Mouse (Mus musculus) kidney, embryonic 15.5 days (tissue): ENCODE data around the gene Ccdc81. TPM values are rescaled to one million over a fixed set of nuclear protein-coding genes. Genes with fewer than 3 reads are reported as not detected.

ENCODE experiments used
- ATAC-seq: fragments of 200-750 bp; cut with Nextera tagmentation; replicated peaks from 2 replicates; pipeline ENCODE4 v1.8.0; 2017; ENCODE audit warnings: moderate TSS enrichment; ENCODE audit not compliant: low FRiP score
- H3K27ac ChIP-seq: fragments of 300-500 bp; sonication (generic); 2 replicates; pipeline ENCODE4 v1.5.1; 2015; ENCODE audit warnings: mild to moderate bottlenecking, inconsistent platforms
- H3K27me3 ChIP-seq: fragments of 300-500 bp; sonication (generic); 2 replicates; pipeline ENCODE4 v1.6.1; 2015; ENCODE audit warnings: inconsistent platforms
- H3K36me3 ChIP-seq: fragments of 300-500 bp; sonication (generic); 2 replicates; pipeline ENCODE4 v1.6.1; 2015; ENCODE audit warnings: inconsistent platforms
- H3K4me1 ChIP-seq: fragments of 300-500 bp; sonication (generic); 2 replicates; pipeline ENCODE4 v1.6.1; 2015; ENCODE audit warnings: inconsistent platforms
- H3K4me2 ChIP-seq: fragments of 300-500 bp; sonication (generic); 2 replicates; pipeline ENCODE4 v1.6.1; 2015; ENCODE audit warnings: moderate library complexity, mild to moderate bottlenecking, inconsistent platforms
- H3K4me3 ChIP-seq: fragments of 300-500 bp; sonication (generic); replicated peaks from 2 replicates; pipeline ENCODE4 v1.5.1; 2015; ENCODE audit warnings: mild to moderate bottlenecking, inconsistent platforms
- H3K9ac ChIP-seq: fragments of 300-500 bp; sonication (generic); 2 replicates; pipeline ENCODE4 v1.6.1; 2015; ENCODE audit warnings: mild to moderate bottlenecking, inconsistent platforms
- H3K9me3 ChIP-seq: fragments of 300-500 bp; sonication (generic); replicated peaks from 2 replicates; pipeline ENCODE4 v1.6.1; 2016; ENCODE audit warnings: inconsistent platforms
- WGBS: fragments of 180-500 bp; shearing (Covaris S2); methylation state at CpG from one replicate; pipeline ENCODE4 v1.1.7; 2015; ENCODE audit warnings: mixed read lengths; 5-methylcytosine and 5-hydroxymethylcytosine counted together
- polyA plus RNA-seq: library from polyadenylated mRNA; unstranded; fragments of >200 nt; fragmentation: Nextera tagmentation; extraction: Ambion mirVana; gene quantifications from 2 replicates; pipeline ENCODE4 v1.2.1, GENCODE M21; 2015

The Ccdc81 gene
- polyA plus RNA-seq, 1 experiment from 2014 or later = 0.08 TPM

DNA sequence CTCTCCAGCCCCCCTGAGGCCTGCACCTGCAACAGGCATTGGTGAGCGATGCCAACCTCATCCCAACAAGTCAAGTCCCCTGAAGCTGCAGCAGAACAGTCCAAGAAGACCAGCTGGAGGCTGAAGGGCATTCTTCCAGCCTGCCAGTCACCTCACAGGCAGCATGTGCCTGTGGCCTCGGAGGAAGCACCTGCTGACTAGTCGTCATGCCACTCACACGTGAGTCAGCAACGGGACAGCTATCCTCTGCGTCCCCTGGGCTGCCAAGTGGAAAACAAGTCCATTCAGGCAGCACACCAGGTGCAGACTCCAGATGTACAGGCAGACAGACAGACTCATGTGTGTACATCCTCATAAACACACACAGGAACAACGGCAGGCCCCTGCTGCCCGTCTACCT, 67.9 kb downstream of the Ccdc81 start:
- Histone ChIP-seq H3K9me3 (no peaks in the 10 kb centered on the region), H3K27me3 (no peaks in the 10 kb centered on the region), H3K4me3 (no peak overlapping the region), H3K27ac (no peak overlapping the region), H3K9ac (no peak overlapping the region), H3K4me1 (no peaks in the 10 kb centered on the region), H3K4me2 (no peak overlapping the region), H3K36me3 (no peaks in the 10 kb centered on the region)
- 73% methylated on average over 8 of the region's 8 CpGs for WGBS
- ATAC-seq = no peak

DNA sequence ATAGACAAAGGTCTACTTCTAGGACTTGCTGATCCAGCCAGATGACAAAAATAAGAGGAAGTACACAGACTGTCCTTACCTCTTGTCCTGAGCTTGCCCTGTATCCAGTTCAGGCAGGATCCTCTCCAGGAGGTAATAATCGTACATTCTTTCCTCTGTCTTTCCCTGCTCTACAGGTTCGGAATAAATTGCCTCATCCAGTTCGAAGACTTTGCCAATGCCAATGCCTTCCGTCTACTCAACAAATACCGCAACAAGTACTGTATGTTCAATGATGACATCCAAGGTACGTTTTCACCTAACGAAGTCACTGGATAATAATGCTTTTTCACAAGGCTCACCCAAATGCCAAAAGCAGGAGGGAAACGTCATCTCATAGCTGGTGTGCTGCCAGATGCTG, 69.9 kb downstream of the Ccdc81 start:
- Histone ChIP-seq H3K9ac (no peak overlapping the region), H3K27me3 (no peaks in the 10 kb centered on the region), H3K4me3 (no peak overlapping the region), H3K9me3 (no peaks in the 10 kb centered on the region), H3K27ac (no peak overlapping the region), H3K4me2 (no peak overlapping the region), H3K36me3 (no peaks in the 10 kb centered on the region), H3K4me1 (0 out of 2 replicates have a peak, but pooled peaks cover 3% of the 10 kb centered on the region)
- ATAC-seq = no peak
- 90% methylated on average over 8 of the region's 8 CpGs for WGBS

DNA sequence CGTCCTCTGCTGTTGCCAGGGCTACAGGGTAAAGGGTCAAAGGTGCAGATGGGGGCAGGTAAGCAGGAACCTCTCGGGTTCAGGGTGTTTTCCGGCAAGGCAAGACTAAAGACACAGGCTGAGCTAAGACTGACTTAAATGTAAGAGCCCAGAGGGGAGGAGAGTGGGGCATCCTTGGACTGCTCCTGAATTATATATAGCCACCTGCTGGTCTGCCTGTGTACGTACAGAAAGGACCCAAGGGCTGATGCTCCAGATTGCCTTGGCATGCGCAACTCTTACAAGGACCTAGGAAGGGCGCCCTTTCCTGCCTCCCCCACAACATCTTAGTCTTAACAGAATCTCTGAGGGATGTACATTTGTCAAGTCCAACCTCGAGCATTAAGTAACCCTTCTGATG, 74.2 kb downstream of the Ccdc81 start:
- H3K4me2 ChIP-seq = no peak overlapping the region
- ATAC-seq = peak; percentile 76
- H3K4me1 ChIP-seq = 0 out of 2 replicates have a peak, but pooled peaks cover 3% of the 10 kb centered on the region
- no peak overlapping the region for H3K9ac ChIP-seq
- H3K9me3 ChIP-seq = no peaks in the 10 kb centered on the region
- H3K27ac ChIP-seq = no peak overlapping the region
- 42% methylated on average over 7 of the region's 7 CpGs for WGBS
- no peaks in the 10 kb centered on the region for H3K27me3 ChIP-seq
- H3K36me3 ChIP-seq = no peaks in the 10 kb centered on the region
- H3K4me3 ChIP-seq = no peak overlapping the region

DNA sequence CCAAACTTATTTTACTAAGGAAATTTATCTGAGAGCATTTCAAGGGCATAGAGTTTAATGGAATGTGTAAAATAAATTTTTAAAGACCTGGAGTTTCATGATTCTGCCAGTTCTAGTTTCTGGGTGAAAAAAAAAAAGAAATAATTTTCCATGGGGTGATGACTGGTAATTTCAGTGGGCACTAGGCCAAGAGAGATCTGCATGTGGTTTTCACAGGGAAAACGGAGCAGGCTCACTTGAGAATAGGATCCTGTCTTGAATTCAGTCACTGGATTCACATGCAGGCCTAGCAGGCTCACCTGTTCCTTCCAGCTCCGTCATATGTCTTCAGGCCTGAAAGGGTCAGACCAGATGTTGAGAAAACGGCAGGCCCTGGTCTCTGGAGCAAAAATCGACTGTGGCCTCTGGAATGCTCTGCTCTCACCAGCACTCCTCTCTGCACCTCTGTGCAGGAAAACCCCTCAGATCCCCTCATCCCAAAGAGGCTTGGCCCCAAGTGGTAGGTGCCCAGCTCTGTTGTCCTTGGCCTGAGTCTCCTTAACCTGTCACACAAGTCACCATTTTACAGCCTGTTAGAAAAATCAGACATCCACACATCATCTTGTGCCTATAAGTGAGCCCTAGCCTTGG, 74.9 kb downstream of the Ccdc81 start:
- WGBS = 76% methylated on average over 4 of the region's 4 CpGs
- Histone ChIP-seq H3K27ac (no peak overlapping the region), H3K4me2 (no peak overlapping the region), H3K9ac (no peak overlapping the region), H3K36me3 (no peaks in the 10 kb centered on the region), H3K27me3 (no peaks in the 10 kb centered on the region), H3K4me3 (no peak overlapping the region), H3K4me1 (0 out of 2 replicates have a peak, but pooled peaks cover 3% of the 10 kb centered on the region), H3K9me3 (no peaks in the 10 kb centered on the region)
- no peak for ATAC-seq

Other genes starting within 250 kb of the Ccdc81 start
- 134 and 152 TPM in 2 replicates for gene Hikeshi, start 37.6 kb upstream of the Ccdc81 start, polyA plus RNA-seq
- gene Eed, start 77.4 kb upstream of the Ccdc81 start, polyA plus RNA-seq = 68.5 and 75.9 TPM in 2 replicates
- gene Picalm, start 226.6 kb upstream of the Ccdc81 start, polyA plus RNA-seq = 39.1 and 39.9 TPM in 2 replicates